Mouse (Mus musculus) hematopoietic stem cell, adult 5-6 weeks (primary cell): ENCODE data around the gene Dad1. TPM values are rescaled to one million over a fixed set of nuclear protein-coding genes. Genes with fewer than 3 reads are reported as not detected.
A peak's percentile ranks its signal among the peaks of the same experiment; 100 is the strongest.
"Not testable (repeated sequence)": the region's sequence is repeated elsewhere in the genome, so short reads cannot be mapped to it uniquely, and the experiment has no call there.

ENCODE experiments used
- ATAC-seq, 2 experiments: fragments of 125-278 bp in 1 of 2; replicated peaks in 1 of 2; 2 replicates each; pipeline ENCODE4 v1.8.0; 2016 to 2017; ENCODE audit warnings: inconsistent platforms in 2 of 2, mild to moderate bottlenecking in 2 of 2, moderate number of reproducible peaks in 2 of 2, low read depth in 1 of 2, moderate TSS enrichment in 1 of 2; ENCODE audit not compliant: low FRiP score in 2 of 2, poor library complexity in 2 of 2, severe bottlenecking in 2 of 2, insufficient read depth in 1 of 2, low TSS enrichment in 1 of 2
- total RNA-seq: library from RNA; stranded (forward); fragments of 172-1452, 232-1000 nt; gene quantifications from 2 replicates; pipeline ENCODE4 v1.2.3, GENCODE M21; 2017

Gene Dad1
- total RNA-seq, 1 experiment from 2014 or later: 92.1 TPM

GRCm38 (mm10) chr14:54229849-54230248, 24.1 kb downstream of the Dad1 start:
- ATAC-seq: not testable (repeated sequence)

GRCm38 (mm10) chr14:54228933-54229713, 24.8 kb downstream of the Dad1 start:
- no peak for ATAC-seq

- no peak for ATAC-seq
Observed at GRCm38 (mm10) chr14:54228501-54228900, 25.4 kb downstream of the Dad1 start.

DNA sequence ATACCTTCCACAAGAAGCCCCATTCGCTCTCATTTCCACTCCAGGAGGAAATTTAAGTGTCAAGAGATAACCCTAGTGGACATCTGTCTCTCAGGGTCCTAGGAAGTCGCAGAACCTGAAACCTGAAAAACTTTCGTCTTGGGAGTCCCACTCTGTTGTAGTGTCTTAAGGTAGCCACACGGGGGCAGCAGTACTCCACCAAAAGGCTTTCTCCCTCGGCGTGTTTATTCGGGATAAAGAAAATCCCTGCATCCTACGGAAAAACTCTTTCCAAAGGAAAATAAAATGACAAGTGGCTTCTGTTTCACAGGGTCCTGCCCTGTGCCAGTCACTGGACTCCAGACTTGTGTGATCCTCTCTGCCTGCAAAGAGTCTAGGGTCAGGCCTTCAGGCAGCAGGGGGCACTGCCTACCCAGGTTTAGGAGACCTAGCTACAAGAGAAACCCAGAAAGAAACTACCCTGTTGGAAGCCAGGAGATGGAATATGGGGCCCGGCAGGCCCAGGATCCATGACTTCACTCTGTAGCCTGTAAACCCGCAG, 25.9 kb downstream of the Dad1 start:
- ATAC-seq: peak; percentile 12 to 24; a peak in 3 of 4 replicates

DNA sequence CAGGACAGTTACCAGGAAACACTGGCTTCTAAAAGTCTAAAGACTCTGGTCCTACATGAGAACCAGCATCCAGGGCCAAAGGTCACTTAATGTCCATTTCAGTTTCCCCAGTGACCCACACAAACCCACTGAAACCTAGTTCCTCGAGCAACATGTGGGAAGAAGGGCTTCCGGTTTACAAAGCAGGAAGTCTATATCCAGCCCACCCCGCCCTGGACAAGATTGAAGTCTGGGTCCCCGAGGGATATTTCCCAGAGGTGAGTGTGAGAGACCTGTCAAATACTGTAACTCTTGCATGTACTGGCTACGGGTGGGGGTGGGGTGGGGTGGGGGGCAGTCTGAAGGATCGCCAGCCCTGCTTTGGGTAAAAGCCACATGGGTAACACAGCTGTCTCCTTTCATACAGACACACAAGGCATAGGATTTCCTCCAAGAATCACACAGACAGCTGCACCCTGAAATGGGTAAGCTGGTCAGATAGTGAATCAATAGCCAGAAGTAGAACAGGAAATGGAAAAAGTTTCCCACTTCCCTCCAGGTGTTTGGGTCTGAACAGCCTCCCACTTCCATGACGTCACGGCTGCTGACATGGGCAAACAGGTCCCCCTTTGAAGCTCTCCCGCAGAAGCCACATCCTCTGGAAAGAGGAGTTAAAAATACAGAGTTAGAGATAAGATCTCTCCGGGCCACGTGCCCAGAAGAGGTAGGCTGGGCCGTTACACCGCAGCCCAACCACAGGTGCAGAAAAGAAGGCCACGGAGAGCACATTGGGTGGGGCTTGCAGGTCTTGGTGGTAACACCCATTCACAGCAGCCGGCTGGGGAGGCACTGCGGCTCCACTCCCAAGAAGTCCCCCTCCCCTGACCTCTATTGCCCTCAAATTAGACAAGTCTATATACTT, 26.7 kb downstream of the Dad1 start:
- peak; percentile 80 to 84 for ATAC-seq

- ATAC-seq: no peak
Observed at GRCm38 (mm10) chr14:54225725-54226124, 28.2 kb downstream of the Dad1 start.

- no peak for ATAC-seq
Observed at GRCm38 (mm10) chr14:54224484-54225467, 29.1 kb downstream of the Dad1 start.

- ATAC-seq: no peak
Observed at GRCm38 (mm10) chr14:54224064-54224417, 29.9 kb downstream of the Dad1 start.

GRCm38 (mm10) chr14:54223315-54224063, 30.4 kb downstream of the Dad1 start:
- ATAC-seq: no peak

- peak; percentile 29 to 36; a peak in 3 of 4 replicates for ATAC-seq
Observed at GRCm38 (mm10) chr14:54222289-54222727, 31.6 kb downstream of the Dad1 start.

GRCm38 (mm10) chr14:54221641-54222040, 32.3 kb downstream of the Dad1 start:
- ATAC-seq: no peak

DNA sequence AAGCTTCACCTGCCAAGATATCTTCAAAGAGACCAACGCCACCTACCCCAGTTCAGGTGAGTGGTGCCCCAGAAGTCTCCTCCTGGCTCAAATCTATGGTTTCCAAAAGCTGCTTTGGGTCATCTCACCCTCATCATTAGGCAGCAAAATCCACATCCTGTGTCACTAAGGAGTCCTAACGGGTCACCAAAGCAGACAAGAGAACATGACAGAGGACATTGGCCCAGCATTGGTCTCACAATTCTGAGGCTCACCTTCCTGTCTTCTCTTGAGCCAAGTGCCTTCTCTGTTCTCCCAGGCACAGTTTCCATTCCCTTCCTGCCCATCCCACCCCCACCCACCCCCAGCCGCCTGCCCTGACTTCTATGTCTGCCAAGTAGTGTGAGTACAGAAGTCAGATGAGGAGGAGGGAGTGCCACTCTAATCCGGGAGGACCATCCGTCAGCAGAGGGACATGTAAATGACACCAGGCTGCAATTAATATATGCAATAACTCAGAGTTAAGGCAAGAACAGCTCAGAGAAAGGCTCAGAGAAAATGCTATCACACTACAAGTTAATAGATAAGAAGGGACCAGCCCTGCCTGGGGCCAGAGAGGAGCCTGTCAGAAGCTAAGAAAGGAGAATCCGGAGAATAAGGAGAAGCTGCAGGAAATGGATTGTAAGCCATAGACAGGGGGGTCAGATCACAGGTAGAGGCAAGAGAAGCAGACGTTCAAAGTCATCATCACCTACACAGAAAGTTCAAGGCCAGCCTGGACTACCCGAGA, 33.0 kb downstream of the Dad1 start:
- ATAC-seq: no peak

DNA sequence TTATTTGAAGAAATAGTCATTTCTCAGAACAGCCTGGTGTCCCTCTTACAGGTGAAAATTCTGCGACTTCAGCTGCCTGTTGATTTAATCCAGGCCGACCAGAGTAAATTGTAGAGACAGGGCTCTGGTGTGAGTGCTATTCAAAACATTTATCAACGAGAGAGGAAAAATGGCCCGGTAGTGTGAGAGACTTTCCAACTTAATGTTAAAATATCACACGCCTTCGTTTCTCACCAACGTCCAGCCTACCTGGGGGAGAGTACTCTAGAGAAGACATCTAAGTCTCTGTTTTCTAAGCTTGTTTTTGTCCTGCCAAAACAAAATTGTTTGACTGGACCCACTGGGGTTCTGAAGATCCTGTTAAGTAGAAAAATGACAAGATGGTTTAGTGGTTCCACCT, 34.1 kb downstream of the Dad1 start:
- no peak for ATAC-seq

DNA sequence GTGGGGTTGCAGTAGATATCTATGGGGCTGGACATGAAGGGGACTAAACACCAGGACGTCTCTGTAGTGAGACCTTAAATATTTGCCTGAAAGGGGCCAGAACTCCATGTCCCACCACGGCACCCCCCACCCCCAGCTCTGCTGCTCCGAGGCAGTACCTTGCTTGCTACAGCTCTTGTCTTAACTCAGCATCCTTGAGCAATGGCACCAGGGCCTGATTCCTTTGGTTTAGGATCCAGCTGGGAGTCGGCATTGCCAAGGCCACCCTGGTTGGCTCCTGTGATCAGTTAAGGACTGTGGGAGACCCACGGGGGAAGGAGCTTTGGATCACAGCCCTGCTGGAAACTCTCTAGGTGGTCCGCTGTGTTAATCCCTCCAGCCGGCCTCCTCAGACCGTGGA, 34.6 kb downstream of the Dad1 start:
- no peak for ATAC-seq

GRCm38 (mm10) chr14:54218721-54219120, 35.2 kb downstream of the Dad1 start:
- ATAC-seq: no peak

DNA sequence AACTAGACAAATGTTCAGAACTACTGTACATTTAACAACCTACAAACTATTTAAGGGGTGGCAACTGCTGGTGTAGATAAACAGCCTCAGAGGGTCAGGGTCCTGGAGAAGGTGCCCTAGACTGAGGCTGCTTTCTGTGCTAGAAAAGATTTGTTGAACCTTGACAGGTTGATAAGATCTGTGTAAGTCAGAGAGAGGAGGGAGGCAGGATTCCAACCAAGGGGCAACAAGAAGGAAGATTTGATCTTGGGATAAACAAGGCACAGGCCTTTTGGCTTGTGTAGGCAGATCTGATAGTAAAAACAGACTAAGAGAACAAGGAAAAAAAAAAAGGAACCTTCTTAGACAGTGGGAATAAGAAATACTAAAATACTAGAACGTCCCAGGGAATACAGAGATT, 35.7 kb downstream of the Dad1 start:
- ATAC-seq: no peak
